Mouse (Mus musculus): ENCODE data around the gene B3gnt2.

- TF ChIP-seq HCFC1 (IDR thresholded peaks at IDR 0.05; ENCODE audit: borderline replicate concordance, insufficient read depth, low read length) (no peak), CHD2 (IDR thresholded peaks at IDR 0.05; ENCODE audit: low read depth, low read length) (no peak)
Measured at GRCm38 (mm10) chr11:22824049-22824705, 36.6 kb downstream of the B3gnt2 start.
